Mouse (Mus musculus) ES-E14 (cell line): Measurements from ENCODE around the gene Ift46. TPM values are rescaled to one million over a fixed set of nuclear protein-coding genes. Genes with fewer than 3 reads are reported as not detected.

Source experiments
- DNase-seq: peaks from one replicate; pipeline ENCODE4 v3.0.0-alpha.2; 2013; ENCODE audit warnings: low read depth, low spot score
- H3K27ac ChIP-seq: 2 replicates; pipeline ENCODE4 v1.5.1; 2012; ENCODE audit warnings: low read depth, mild to moderate bottlenecking, low read length, moderate library complexity, mixed read lengths; ENCODE audit not compliant: poor library complexity, insufficient read depth, severe bottlenecking
- H3K36me3 ChIP-seq: 2 replicates; pipeline ENCODE4 v1.6.1; 2012; ENCODE audit warnings: mild to moderate bottlenecking, low read length, moderate library complexity, mixed read lengths; ENCODE audit not compliant: control insufficient read depth, poor library complexity, insufficient read depth, severe bottlenecking
- H3K4me1 ChIP-seq, 2 experiments: fragments of 150-350 bp in 1 of 2; sonication (generic) in 1 of 2; 2 replicates each; pipeline ENCODE4 v1.6.1; 2012; ENCODE audit warnings: low read length in 2 of 2, mild to moderate bottlenecking in 1 of 2, mixed read lengths in 1 of 2; ENCODE audit not compliant: control insufficient read depth in 2 of 2, insufficient read depth in 2 of 2, poor library complexity in 1 of 2
- H3K4me3 ChIP-seq, 2 experiments: fragments of 150-350 bp in 1 of 2; sonication (generic) in 1 of 2; 2 replicates each; pipeline ENCODE4 v1.5.1; 2012; ENCODE audit warnings: low read length in 2 of 2, low read depth in 1 of 2, mild to moderate bottlenecking in 1 of 2, mixed read lengths in 1 of 2; ENCODE audit not compliant: insufficient read depth in 1 of 2, poor library complexity in 1 of 2, severe bottlenecking in 1 of 2
- H3K9ac ChIP-seq: 2 replicates; pipeline ENCODE4 v1.6.1; 2012; ENCODE audit warnings: low read depth, mild to moderate bottlenecking, low read length, mixed read lengths; ENCODE audit not compliant: poor library complexity, insufficient read depth, severe bottlenecking
- H3K9me3 ChIP-seq: fragments of 150-350 bp; sonication (generic); 2 replicates; pipeline ENCODE4 v1.6.1; 2012; ENCODE audit warnings: low read depth, mild to moderate bottlenecking, low read length; ENCODE audit not compliant: control insufficient read depth, insufficient read depth
- CHD2 ChIP-seq: IDR thresholded peaks from 2 replicates; pipeline ENCODE4 v1.6.1; 2014; ENCODE audit warnings: mild to moderate bottlenecking, low read depth, low read length, inconsistent platforms
- HCFC1 ChIP-seq: IDR thresholded peaks from 2 replicates; pipeline ENCODE4 v1.6.1; 2012; ENCODE audit warnings: low read length, inconsistent platforms, borderline replicate concordance; ENCODE audit not compliant: insufficient read depth
- MAFK ChIP-seq: IDR thresholded peaks from 2 replicates; pipeline ENCODE4 v1.6.1; 2014; ENCODE audit warnings: mild to moderate bottlenecking, low read depth, low read length, inconsistent platforms; ENCODE audit not compliant: insufficient read depth
- ZC3H11A ChIP-seq: IDR thresholded peaks from 2 replicates; pipeline ENCODE4 v1.6.1; 2012; ENCODE audit warnings: low read depth, mild to moderate bottlenecking, inconsistent platforms, low read length, borderline replicate concordance
- ZNF384 ChIP-seq: IDR thresholded peaks from 2 replicates; pipeline ENCODE4 v1.6.1; 2012; ENCODE audit warnings: low read depth, low read length, inconsistent platforms
- in situ Hi-C, 2 experiments: fragments of 600-800 bp; cut with MboI; formaldehyde crosslinking; loops; one replicate each; pipeline ENCODE4 v1.15.1; 2025; ENCODE audit warnings: low sequenced_read_pairs in 2 of 2, inconsistent platforms in 1 of 2; ENCODE audit not compliant: unreplicated experiment in 2 of 2
- total RNA-seq: library from RNA; depleted of rRNA; stranded (reverse); fragments of 300-350 nt; gene quantifications from 2 replicates; pipeline ENCODE4 v1.2.3, GENCODE M21; 2012

The Ift46 gene
- total RNA-seq, 1 experiment: 64.4 TPM

- Histone ChIP-seq H3K27ac (no peak overlapping the region), H3K36me3 (no peaks in the 10 kb centered on the region), H3K4me3 (no peak overlapping the region), H3K9me3 (no peaks in the 10 kb centered on the region), H3K4me1 (peaks cover 2 to 12% of the 10 kb centered on the region in 2 experiments; a peak in 2 of 4 replicates), H3K9ac (no peak overlapping the region)
- in situ Hi-C loops: no loop called here
- no peak for TF ChIP-seq ZNF384
- no peak for DNase-seq
Observed at GRCm38 (mm10) chr9:44724223-44724622, 43.5 kb upstream of the Ift46 start.

- in situ Hi-C loops: no loop called here
- Histone ChIP-seq H3K9me3 (no peaks in the 10 kb centered on the region), H3K4me1 (peaks cover 2 to 12% of the 10 kb centered on the region in 2 experiments; a peak in 2 of 4 replicates), H3K4me3 (no peak overlapping the region), H3K27ac (no peak overlapping the region), H3K9ac (no peak overlapping the region), H3K36me3 (no peaks in the 10 kb centered on the region)
- no peak for DNase-seq
- TF ChIP-seq ZNF384 (no peak), CHD2 (no peak), MAFK (no peak), ZC3H11A (no peak), HCFC1 (no peak)
Observed at GRCm38 (mm10) chr9:44724665-44725064, 43.0 kb upstream of the Ift46 start.

- Histone ChIP-seq H3K4me1 (peaks cover 2 to 8% of the 10 kb centered on the region in 2 experiments; a peak in 2 of 4 replicates), H3K9ac (no peak overlapping the region), H3K4me3 (no peak overlapping the region), H3K9me3 (no peaks in the 10 kb centered on the region), H3K36me3 (no peaks in the 10 kb centered on the region), H3K27ac (no peak overlapping the region)
- TF ChIP-seq MAFK: no peak
- no peak for TF ChIP-seq CHD2
- TF ChIP-seq ZNF384: no peak
- TF ChIP-seq HCFC1: no peak
- no peak for TF ChIP-seq ZC3H11A
- in situ Hi-C loops: no loop called here
- no peak for DNase-seq
Observed at GRCm38 (mm10) chr9:44726431-44727146, 41.1 kb upstream of the Ift46 start.

GRCm38 (mm10) chr9:44727441-44727840 lies 40.3 kb upstream of the Ift46 start:
- no peak overlapping the region for H3K4me3 ChIP-seq
- no peak overlapping the region for H3K27ac ChIP-seq
- no peaks in the 10 kb centered on the region for H3K9me3 ChIP-seq
- peaks cover 2 to 5% of the 10 kb centered on the region in 2 experiments; a peak in 1 of 4 replicates for H3K4me1 ChIP-seq
- TF ChIP-seq MAFK: no peak
- no peak for TF ChIP-seq ZNF384
- no peak for TF ChIP-seq ZC3H11A
- no peak for TF ChIP-seq HCFC1
- no peak for TF ChIP-seq CHD2
- in situ Hi-C loops: no loop called here
- no peak overlapping the region for H3K9ac ChIP-seq
- no peak for DNase-seq
- H3K36me3 ChIP-seq: no peaks in the 10 kb centered on the region
